Mouse (Mus musculus) testis, adult 2 months (tissue): Measurements from ENCODE around the gene Ilf2.

Experiments
- CTCF ChIP-seq: fragments of 200-500 bp; IDR thresholded peaks from 2 replicates; pipeline ENCODE4 v1.5.1; 2012; ENCODE audit warnings: low read depth, mild to moderate bottlenecking, inconsistent platforms, low read length, moderate library complexity; ENCODE audit not compliant: control insufficient read depth, insufficient read depth, insufficient replicate concordance
- POLR2A ChIP-seq: fragments of 200-500 bp; IDR thresholded peaks from 2 replicates; pipeline ENCODE4 v1.6.1; 2012; ENCODE audit warnings: low read depth, mild to moderate bottlenecking, inconsistent platforms, low read length, moderate library complexity; ENCODE audit not compliant: control insufficient read depth

DNA sequence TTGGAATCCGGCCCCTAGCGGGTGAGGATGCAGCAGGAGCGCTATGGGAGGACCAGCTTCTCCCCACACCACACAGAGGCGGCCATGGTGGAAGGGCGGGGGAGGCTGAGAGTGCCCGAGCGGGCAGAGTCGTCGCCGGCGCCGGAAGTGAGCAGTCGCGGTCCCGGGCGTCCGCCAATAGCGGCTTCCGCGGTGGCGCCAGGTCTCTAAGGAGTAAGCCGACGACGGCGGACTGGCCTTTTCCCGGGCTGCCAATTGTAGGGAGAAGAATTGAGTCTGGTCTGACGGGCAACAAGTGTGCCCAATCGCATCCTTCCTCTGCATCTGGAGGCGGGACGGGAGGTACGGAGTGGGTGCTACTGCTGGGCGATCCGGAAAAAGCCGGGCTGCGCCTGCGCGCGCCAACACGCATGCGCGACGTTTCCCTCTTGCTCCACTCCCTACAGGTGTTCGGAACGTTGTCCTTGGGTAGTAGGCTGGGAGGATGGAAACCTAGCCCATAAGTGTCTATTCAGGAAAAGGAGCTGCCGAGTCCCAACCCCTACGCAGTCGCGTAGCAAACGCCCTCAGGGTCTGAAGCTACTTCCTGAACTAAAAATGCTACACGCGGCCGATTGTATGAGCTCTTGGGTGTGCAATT is 42.4 kb upstream of the Ilf2 start, which contains the start of gene Ints3:
- TF ChIP-seq CTCF: no peak
- peak; percentile 78 for TF ChIP-seq POLR2A
